In the genomic region with DNA sequence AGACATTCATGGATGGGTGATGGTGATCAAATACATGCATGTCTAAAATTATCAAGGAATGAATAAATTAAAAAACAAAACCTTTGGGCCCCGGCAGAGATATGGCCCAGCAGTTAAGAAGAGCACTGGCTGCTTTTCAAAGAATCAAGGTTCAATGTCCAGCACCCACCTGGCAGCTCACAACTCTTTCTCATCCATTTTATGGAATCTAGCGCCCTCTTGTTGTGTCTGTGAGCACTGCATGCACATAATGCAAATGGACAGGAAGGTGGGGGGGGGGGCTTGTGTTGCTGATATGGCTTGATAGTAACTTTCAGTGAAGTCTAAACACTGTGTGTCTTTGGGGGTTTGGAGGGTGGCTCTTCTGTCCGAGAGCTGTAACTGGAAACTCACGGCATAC, we compare ENCODE assay signal across 7 mouse cellular contexts. TPM values are rescaled to one million over a fixed set of nuclear protein-coding genes. Genes with fewer than 3 reads are reported as not detected.
DNase-seq lines count a peak whose midpoint lies in the region; ATAC-seq and TF ChIP-seq lines count a peak whose summit lies in the region.

No protein-coding gene starts in this region.

- H3K4me3 ChIP-seq in hindbrain, postnatal 0 days (ENCODE audit: low read length): no peak overlapping the region
- no peak overlapping the region for H3K4me3 ChIP-seq in hindbrain, embryonic 16.5 days (ENCODE audit: low read length)
- no peak overlapping the region for H3K4me3 ChIP-seq in neural tube, embryonic 15.5 days (replicated peaks)

- H3K27me3 ChIP-seq in hindbrain, postnatal 0 days (ENCODE audit: insufficient read depth, low read length): no peaks in the 10 kb centered on the region
- no peaks in the 10 kb centered on the region for H3K27me3 ChIP-seq in hindbrain, embryonic 16.5 days (replicated peaks; ENCODE audit: control insufficient read depth, insufficient read depth, low read length)
- H3K27me3 ChIP-seq in neural tube, embryonic 15.5 days (replicated peaks): no peaks in the 10 kb centered on the region

- no peak overlapping the region for H3K9ac ChIP-seq in hindbrain, postnatal 0 days (replicated peaks; ENCODE audit: low read length)
- H3K9ac ChIP-seq in hindbrain, embryonic 16.5 days (ENCODE audit: low read depth, low read length): no peak overlapping the region
- H3K9ac ChIP-seq in neural tube, embryonic 15.5 days (replicated peaks): no peak overlapping the region

- no peaks in the 10 kb centered on the region for H3K9me3 ChIP-seq in hindbrain, postnatal 0 days (ENCODE audit: low read length)
- H3K9me3 ChIP-seq in hindbrain, embryonic 16.5 days (ENCODE audit: control insufficient read depth, low read length): no peaks in the 10 kb centered on the region
- no peaks in the 10 kb centered on the region for H3K9me3 ChIP-seq in neural tube, embryonic 15.5 days (replicated peaks)

- no peaks in the 10 kb centered on the region for H3K4me1 ChIP-seq in hindbrain, postnatal 0 days (ENCODE audit: insufficient read depth, low read length)
- no peaks in the 10 kb centered on the region; the same call in 1 of the 2 replicates for H3K4me1 ChIP-seq in hindbrain, embryonic 16.5 days (ENCODE audit: control insufficient read depth, insufficient read depth, low read depth, low read length)
- H3K4me1 ChIP-seq in neural tube, embryonic 15.5 days: peaks cover 5% of the 10 kb centered on the region; the same call in 1 of the 2 replicates

- H3K4me2 ChIP-seq in hindbrain, postnatal 0 days (ENCODE audit: low read depth, low read length): no peak overlapping the region
- no peak overlapping the region for H3K4me2 ChIP-seq in hindbrain, embryonic 16.5 days (ENCODE audit: low read length)
- H3K4me2 ChIP-seq in neural tube, embryonic 15.5 days: no peak overlapping the region

- no peaks in the 10 kb centered on the region for H3K36me3 ChIP-seq in hindbrain, postnatal 0 days (ENCODE audit: insufficient read depth, low read length)
- no peaks in the 10 kb centered on the region for H3K36me3 ChIP-seq in hindbrain, embryonic 16.5 days (ENCODE audit: control insufficient read depth, insufficient read depth, low read length)
- no peaks in the 10 kb centered on the region for H3K36me3 ChIP-seq in neural tube, embryonic 15.5 days

- H3K27ac ChIP-seq in hindbrain, postnatal 0 days: no peak overlapping the region
- H3K27ac ChIP-seq in hindbrain, embryonic 16.5 days (ENCODE audit: low read depth, low read length): no peak overlapping the region
- H3K27ac ChIP-seq in neural tube, embryonic 15.5 days (replicated peaks): no peak overlapping the region

- peak; percentile 58 for TF ChIP-seq CTCF in hindbrain, postnatal 0 days (IDR thresholded peaks at IDR 0.05; ENCODE audit: low read depth)

- no peak for ATAC-seq in hindbrain, postnatal 0 days
- ATAC-seq in hindbrain, embryonic 16.5 days: no peak
- ATAC-seq in neural tube, embryonic 15.5 days (ENCODE audit: low FRiP score): no peak

- WGBS in hindbrain, postnatal 0 days: 73% methylated on average over 4 of the region's 4 CpGs
- 70% methylated on average over 4 of the region's 4 CpGs for WGBS in hindbrain, embryonic 16.5 days
- 71% methylated on average over 4 of the region's 4 CpGs for WGBS in neural tube, embryonic 15.5 days

- peak; percentile 55 for DNase-seq in hindbrain, postnatal 0 days (ENCODE audit: low spot score)
- peak; percentile 23 for DNase-seq in CD4-positive helper T cell, adult 2 months (ENCODE audit: low read depth, low spot score)
- DNase-seq in MEL-GATA-1-ER (ENCODE audit: extremely low read depth, low read depth): peak; percentile 21
- peak; percentile 71 for DNase-seq in induced T-regulatory cell, adult 2 months (ENCODE audit: low read depth)
- DNase-seq in retina, embryonic 14.5 days (ENCODE audit: low spot score): peak; percentile 43

RNA-seq across cellular contexts. Expression of a gene that starts 5.6 kb away (rescaled TPM):
- 10.7 and 12.6 TPM in 2 replicates for total RNA-seq in hindbrain, postnatal 0 days (2014; rRNA removed)
- polyA plus RNA-seq in hindbrain, postnatal 0 days (2015; fragmentation: Nextera tagmentation; extraction: Ambion mirVana): 6.1 and 6.3 TPM in 2 replicates
- 6.0 and 6.3 TPM in 2 replicates for polyA plus RNA-seq in hindbrain, embryonic 16.5 days (2015; fragmentation: Nextera tagmentation; extraction: Ambion mirVana)
- polyA plus RNA-seq in neural tube, embryonic 15.5 days (2015; fragmentation: Nextera tagmentation; extraction: Ambion mirVana): 6.4 and 7.4 TPM in 2 replicates

RNA-seq across cellular contexts. Expression of a gene that starts 19.4 kb away (rescaled TPM):
- total RNA-seq in hindbrain, postnatal 0 days (2014; rRNA removed): 16.6 and 17.8 TPM in 2 replicates
- 26.5 and 29.2 TPM in 2 replicates for polyA plus RNA-seq in hindbrain, postnatal 0 days (2015; fragmentation: Nextera tagmentation; extraction: Ambion mirVana)
- polyA plus RNA-seq in hindbrain, embryonic 16.5 days (2015; fragmentation: Nextera tagmentation; extraction: Ambion mirVana): 31.9 and 32.7 TPM in 2 replicates
- 24.8 and 41.8 TPM in 2 replicates for polyA plus RNA-seq in neural tube, embryonic 15.5 days (2015; fragmentation: Nextera tagmentation; extraction: Ambion mirVana)

RNA-seq across cellular contexts. Expression of a gene that starts 51.1 kb away (rescaled TPM):
- 412 and 421 TPM in 2 replicates for total RNA-seq in hindbrain, postnatal 0 days (2014; rRNA removed)
- 296 and 321 TPM in 2 replicates for polyA plus RNA-seq in hindbrain, postnatal 0 days (2015; fragmentation: Nextera tagmentation; extraction: Ambion mirVana)
- polyA plus RNA-seq in hindbrain, embryonic 16.5 days (2015; fragmentation: Nextera tagmentation; extraction: Ambion mirVana): 200 and 278 TPM in 2 replicates
- polyA plus RNA-seq in neural tube, embryonic 15.5 days (2015; fragmentation: Nextera tagmentation; extraction: Ambion mirVana): 255 and 299 TPM in 2 replicates

Comparison
In these comparisons a context has a peak if more than half of its experiments do, and no peak if none do; other contexts are left out.
1. DNase-seq: peak in every context shown above with its lines; median percentile 71 in induced T-regulatory cell, adult 2 months; 55 in hindbrain, postnatal 0 days; 43 in retina, embryonic 14.5 days; 23 in CD4-positive helper T cell, adult 2 months; 21 in MEL-GATA-1-ER.